Mouse (Mus musculus): ENCODE results near the gene Cnbd2. TPM values are rescaled to one million over a fixed set of nuclear protein-coding genes. Genes with fewer than 3 reads are reported as not detected.

Gene Cnbd2
- polyA plus RNA-seq (2012; rRNA removed) = 2.0 and 2.2 TPM in 2 replicates

GRCm38 (mm10) chr2:156312297-156312897 lies at the start of gene Cnbd2, which contains the start of gene Scand1:
Gene Cnbd2 (plus strand): TSS chr2:156312299.
Gene Scand1 (minus strand): TSS chr2:156312704.
- Histone ChIP-seq H3K27ac (ENCODE audit: insufficient read depth, low read length) (peak within 1 kb of the TSS; percentile 97), H3K4me3 (ENCODE audit: extremely low read depth, insufficient read depth, insufficient read length) (peak within 1 kb of the TSS; percentile 75), H3K27me3 (ENCODE audit: control insufficient read depth, insufficient read depth, low read length) (no peaks in the 10 kb centered on the region), H3K4me1 (ENCODE audit: control insufficient read depth, insufficient read depth, insufficient read length) (no peaks in the 10 kb centered on the region; the same call in 1 of the 2 replicates), H3K36me3 (ENCODE audit: control insufficient read depth, insufficient read depth, low read length) (no peaks in the 10 kb centered on the region; the same call in 1 of the 2 replicates)
- under 1% methylated on average over 49 of the region's 49 CpGs for WGBS
- TF ChIP-seq CTCF (IDR thresholded peaks at IDR 0.05; ENCODE audit: extremely low read depth, insufficient read depth, insufficient read length, insufficient replicate concordance) (peak; percentile 4; the same call in 1 of the 2 replicates), POLR2A (IDR thresholded peaks at IDR 0.05; ENCODE audit: low read depth, low read length) (peak; percentile 78)
- peak; percentile 83 to 85 for DNase-seq (ENCODE audit: low read depth in 1 of 2, low spot score in 2 of 2)

- no peaks in the 10 kb centered on the region; the same call in 1 of the 2 replicates for H3K4me1 ChIP-seq (ENCODE audit: control insufficient read depth, insufficient read depth, insufficient read length)
- no peak for TF ChIP-seq CTCF (IDR thresholded peaks at IDR 0.05; ENCODE audit: extremely low read depth, insufficient read depth, insufficient read length, insufficient replicate concordance)
- TF ChIP-seq POLR2A (IDR thresholded peaks at IDR 0.05; ENCODE audit: low read depth, low read length) = no peak
- H3K4me3 ChIP-seq (ENCODE audit: extremely low read depth, insufficient read depth, insufficient read length) = no peak overlapping the region
- H3K27ac ChIP-seq (ENCODE audit: insufficient read depth, low read length) = no peak overlapping the region
- no peaks in the 10 kb centered on the region for H3K27me3 ChIP-seq (ENCODE audit: control insufficient read depth, insufficient read depth, low read length)
- no peak for DNase-seq (ENCODE audit: low read depth in 1 of 2, low spot score in 2 of 2)
- 64% methylated on average over 4 of the region's 4 CpGs for WGBS
- peaks cover 5% of the 10 kb centered on the region; the same call in 1 of the 2 replicates for H3K36me3 ChIP-seq (ENCODE audit: control insufficient read depth, insufficient read depth, low read length)
These were observed 48.8 kb upstream of the Cnbd2 start for GRCm38 (mm10) chr2:156263204-156263893.

- 79% methylated on average over 9 of the region's 9 CpGs for WGBS
- no peak for TF ChIP-seq POLR2A (IDR thresholded peaks at IDR 0.05; ENCODE audit: low read depth, low read length)
- no peak for TF ChIP-seq CTCF (IDR thresholded peaks at IDR 0.05; ENCODE audit: extremely low read depth, insufficient read depth, insufficient read length, insufficient replicate concordance)
These were observed 44.5 kb upstream of the Cnbd2 start for GRCm38 (mm10) chr2:156267636-156268035.

GRCm38 (mm10) chr2:156272553-156272952 lies 39.5 kb upstream of the Cnbd2 start:
- Histone ChIP-seq H3K36me3 (ENCODE audit: control insufficient read depth, insufficient read depth, low read length) (peaks cover 5% of the 10 kb centered on the region; the same call in 1 of the 2 replicates), H3K4me1 (ENCODE audit: control insufficient read depth, insufficient read depth, insufficient read length) (no peaks in the 10 kb centered on the region), H3K27me3 (ENCODE audit: control insufficient read depth, insufficient read depth, low read length) (no peaks in the 10 kb centered on the region), H3K27ac (ENCODE audit: insufficient read depth, low read length) (no peak overlapping the region), H3K4me3 (ENCODE audit: extremely low read depth, insufficient read depth, insufficient read length) (no peak overlapping the region)
- TF ChIP-seq POLR2A (IDR thresholded peaks at IDR 0.05; ENCODE audit: low read depth, low read length) (no peak), CTCF (IDR thresholded peaks at IDR 0.05; ENCODE audit: extremely low read depth, insufficient read depth, insufficient read length, insufficient replicate concordance) (no peak)
- no peak for DNase-seq (ENCODE audit: low read depth in 1 of 2, low spot score in 2 of 2)
- WGBS = 95% methylated on average over 6 of the region's 6 CpGs

More at GRCm38 (mm10) chr2:156267636-156268035, 44.5 kb upstream of the Cnbd2 start:
- Histone ChIP-seq H3K27me3 (ENCODE audit: control insufficient read depth, insufficient read depth, low read length) (no peaks in the 10 kb centered on the region), H3K4me3 (ENCODE audit: extremely low read depth, insufficient read depth, insufficient read length) (no peak overlapping the region), H3K36me3 (ENCODE audit: control insufficient read depth, insufficient read depth, low read length) (peaks cover 8% of the 10 kb centered on the region; the same call in 1 of the 2 replicates), H3K27ac (ENCODE audit: insufficient read depth, low read length) (peak overlapping the region; percentile 37; the same call in 1 of the 2 replicates), H3K4me1 (ENCODE audit: control insufficient read depth, insufficient read depth, insufficient read length) (no peaks in the 10 kb centered on the region)
- DNase-seq (ENCODE audit: low read depth in 1 of 2, low spot score in 2 of 2) = peak in 1 of 2 experiments; percentile 14

- DNase-seq (ENCODE audit: low read depth in 1 of 2, low spot score in 2 of 2) = peak; percentile 71 to 82
- Histone ChIP-seq H3K27ac (ENCODE audit: insufficient read depth, low read length) (peak overlapping the region; percentile 34), H3K27me3 (ENCODE audit: control insufficient read depth, insufficient read depth, low read length) (no peaks in the 10 kb centered on the region), H3K36me3 (ENCODE audit: control insufficient read depth, insufficient read depth, low read length) (peaks cover 6% of the 10 kb centered on the region), H3K4me1 (ENCODE audit: control insufficient read depth, insufficient read depth, insufficient read length) (no peaks in the 10 kb centered on the region; the same call in 1 of the 2 replicates), H3K4me3 (ENCODE audit: extremely low read depth, insufficient read depth, insufficient read length) (no peak overlapping the region)
- WGBS = 28% methylated on average over 4 of the region's 4 CpGs
- peak; percentile 75; the same call in 1 of the 2 replicates for TF ChIP-seq CTCF (IDR thresholded peaks at IDR 0.05; ENCODE audit: extremely low read depth, insufficient read depth, insufficient read length, insufficient replicate concordance)
- no peak for TF ChIP-seq POLR2A (IDR thresholded peaks at IDR 0.05; ENCODE audit: low read depth, low read length)
These were observed 33.7 kb upstream of the Cnbd2 start for GRCm38 (mm10) chr2:156278226-156279017.

GRCm38 (mm10) chr2:156281227-156281626 lies 30.9 kb upstream of the Cnbd2 start:
- no peak overlapping the region for H3K27ac ChIP-seq (ENCODE audit: insufficient read depth, low read length)
- DNase-seq (ENCODE audit: low read depth in 1 of 2, low spot score in 2 of 2) = no peak
- no peaks in the 10 kb centered on the region; the same call in 1 of the 2 replicates for H3K4me1 ChIP-seq (ENCODE audit: control insufficient read depth, insufficient read depth, insufficient read length)
- no peaks in the 10 kb centered on the region for H3K27me3 ChIP-seq (ENCODE audit: control insufficient read depth, insufficient read depth, low read length)
- no peak overlapping the region for H3K4me3 ChIP-seq (ENCODE audit: extremely low read depth, insufficient read depth, insufficient read length)
- H3K36me3 ChIP-seq (ENCODE audit: control insufficient read depth, insufficient read depth, low read length) = peaks cover 4% of the 10 kb centered on the region
- 91% methylated on average over 4 of the region's 4 CpGs for WGBS
- TF ChIP-seq CTCF (IDR thresholded peaks at IDR 0.05; ENCODE audit: extremely low read depth, insufficient read depth, insufficient read length, insufficient replicate concordance) (no peak), POLR2A (IDR thresholded peaks at IDR 0.05; ENCODE audit: low read depth, low read length) (no peak)

Measured in spleen, adult 2 months (tissue).